Mouse (Mus musculus) C2C12 (cell line): ENCODE data around the gene Dag1.

Experiments used
- CTCF ChIP-seq: IDR thresholded peaks from one replicate; pipeline ENCODE4 v1.5.1; 2011; ENCODE audit not compliant: control insufficient read depth, insufficient read depth, insufficient read length
- MAX ChIP-seq: IDR thresholded peaks from one replicate; pipeline ENCODE4 v1.6.1; 2011; ENCODE audit warnings: mild to moderate bottlenecking, control low read depth

DNA sequence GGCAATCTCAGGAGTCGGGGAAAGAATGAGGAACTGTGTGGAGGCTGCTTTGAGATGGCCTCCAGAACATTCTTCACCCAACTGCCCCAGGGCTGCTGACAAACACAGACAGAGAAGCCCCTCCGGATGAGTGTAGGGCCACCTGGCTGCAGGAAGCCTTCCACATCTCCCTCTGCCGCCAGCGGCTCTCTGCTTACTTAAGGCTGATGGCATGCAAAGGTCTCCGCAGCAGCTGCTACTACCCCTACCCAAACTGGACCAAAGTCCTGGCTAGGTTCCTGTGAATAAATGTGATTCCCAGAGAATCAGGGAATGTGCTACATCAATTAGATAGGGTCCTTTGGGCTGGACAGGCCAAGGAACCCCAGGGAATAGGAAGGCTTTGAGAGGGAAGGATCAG lies 8.9 kb upstream of the Dag1 start:
- TF ChIP-seq MAX, result no peak
- TF ChIP-seq CTCF, result no peak
